Mouse (Mus musculus) limb, embryonic 12.5 days (tissue): Measurements from ENCODE around the gene Wdsub1. TPM values are rescaled to one million over a fixed set of nuclear protein-coding genes. Genes with fewer than 3 reads are reported as not detected.
"Not testable (repeated sequence)": the region's sequence is repeated elsewhere in the genome, so short reads cannot be mapped to it uniquely, and the experiment has no call there.

Source experiments
- ATAC-seq: fragments of 200-750 bp; cut with Nextera tagmentation; 2 replicates; pipeline ENCODE4 v1.8.0; 2017; ENCODE audit warnings: low read depth, moderate TSS enrichment; ENCODE audit not compliant: insufficient number of reproducible peaks, insufficient read depth, low FRiP score, low TSS enrichment
- H3K27ac ChIP-seq: fragments of 300-500 bp; sonication (generic); 2 replicates; pipeline ENCODE4 v1.5.1; 2016; ENCODE audit warnings: mild to moderate bottlenecking, moderate library complexity
- H3K27me3 ChIP-seq: fragments of 300-500 bp; sonication (generic); 2 replicates; pipeline ENCODE4 v1.6.1; 2016; ENCODE audit warnings: mild to moderate bottlenecking, moderate library complexity
- H3K36me3 ChIP-seq: fragments of 300-500 bp; sonication (generic); 2 replicates; pipeline ENCODE4 v1.6.1; 2016; ENCODE audit warnings: mild to moderate bottlenecking, moderate library complexity
- H3K4me1 ChIP-seq: fragments of 300-500 bp; sonication (generic); replicated peaks from 2 replicates; pipeline ENCODE4 v1.6.1; 2016
- H3K4me2 ChIP-seq: fragments of 300-500 bp; sonication (generic); 2 replicates; pipeline ENCODE4 v1.6.1; 2016; ENCODE audit warnings: mild to moderate bottlenecking, moderate library complexity
- H3K4me3 ChIP-seq: fragments of 300-500 bp; sonication (generic); replicated peaks from 2 replicates; pipeline ENCODE4 v1.5.1; 2016; ENCODE audit warnings: mild to moderate bottlenecking
- H3K9ac ChIP-seq: fragments of 300-500 bp; sonication (generic); replicated peaks from 2 replicates; pipeline ENCODE4 v1.6.1; 2016; ENCODE audit warnings: mild to moderate bottlenecking, moderate library complexity
- H3K9me3 ChIP-seq: fragments of 300-500 bp; sonication (generic); 2 replicates; pipeline ENCODE4 v1.6.1; 2016; ENCODE audit warnings: mild to moderate bottlenecking, moderate library complexity
- WGBS: fragments of 180-500 bp; shearing (Covaris S2); methylation state at CpG from one replicate; pipeline ENCODE4 v1.1.7; 2016; 5-methylcytosine and 5-hydroxymethylcytosine counted together
- polyA plus RNA-seq: library from polyadenylated mRNA; unstranded; fragments of >200 nt; fragmentation: Nextera tagmentation; extraction: Ambion mirVana; gene quantifications from 2 replicates; pipeline ENCODE4 v1.2.1, GENCODE M21; 2016

The Wdsub1 gene
- polyA plus RNA-seq, 1 experiment from 2014 or later: 27.9 TPM

DNA sequence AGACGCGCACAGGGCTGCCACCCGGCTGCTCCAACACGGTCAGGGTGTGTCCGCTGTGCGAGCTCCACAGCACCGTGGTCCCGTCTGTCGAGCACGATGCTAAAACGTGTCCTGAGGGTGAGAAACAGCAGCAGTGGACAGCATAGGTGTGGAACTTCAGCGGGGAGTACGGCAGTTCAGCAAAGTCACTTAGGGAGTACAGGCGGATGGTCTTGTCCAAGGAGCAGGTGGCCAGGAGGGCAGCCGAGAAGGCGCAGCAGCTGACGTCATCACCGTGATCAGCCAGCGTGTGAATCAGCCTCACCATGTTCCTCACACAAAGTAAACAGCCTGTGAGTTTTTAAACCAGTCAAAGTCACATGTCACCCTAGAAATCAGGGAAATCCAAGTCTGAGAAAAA lies 4.2 kb downstream of the Wdsub1 start:
- Histone ChIP-seq H3K36me3 (peaks cover 30% of the 10 kb centered on the region), H3K9me3 (peaks cover 9% of the 10 kb centered on the region; the same call in 1 of the 2 replicates), H3K27ac (no peak overlapping the region), H3K9ac (no peak overlapping the region), H3K4me3 (no peak overlapping the region), H3K4me1 (peaks cover 6% of the 10 kb centered on the region; the same call in 1 of the 2 replicates), H3K4me2 (no peak overlapping the region), H3K27me3 (no peaks in the 10 kb centered on the region)
- 75% methylated on average over 19 of the region's 19 CpGs for WGBS
- ATAC-seq: no peak

- Histone ChIP-seq H3K4me3 (no peak overlapping the region), H3K9me3 (peaks cover 9% of the 10 kb centered on the region; the same call in 1 of the 2 replicates), H3K9ac (no peak overlapping the region), H3K4me1 (peaks cover 6% of the 10 kb centered on the region; the same call in 1 of the 2 replicates), H3K27ac (no peak overlapping the region), H3K4me2 (no peak overlapping the region), H3K36me3 (peaks cover 38% of the 10 kb centered on the region), H3K27me3 (no peaks in the 10 kb centered on the region)
- 81% methylated on average over 4 of the region's 4 CpGs for WGBS
- ATAC-seq: no peak
These were observed 5.1 kb downstream of the Wdsub1 start for GRCm38 (mm10) chr2:59877335-59877734.

GRCm38 (mm10) chr2:59876482-59876881 lies 5.9 kb downstream of the Wdsub1 start:
- peaks cover 9% of the 10 kb centered on the region; the same call in 1 of the 2 replicates for H3K9me3 ChIP-seq
- no peaks in the 10 kb centered on the region for H3K27me3 ChIP-seq
- H3K4me2 ChIP-seq: no peak overlapping the region
- WGBS: 90% methylated on average over 15 of the region's 15 CpGs
- ATAC-seq: no peak
- H3K4me3 ChIP-seq: no peak overlapping the region
- peaks cover 2% of the 10 kb centered on the region; the same call in 1 of the 2 replicates for H3K4me1 ChIP-seq
- H3K9ac ChIP-seq: no peak overlapping the region
- H3K27ac ChIP-seq: no peak overlapping the region
- H3K36me3 ChIP-seq: peaks cover 47% of the 10 kb centered on the region

- H3K4me3 ChIP-seq: no peak overlapping the region
- WGBS: 92% methylated on average over 6 of the region's 6 CpGs
- H3K9me3 ChIP-seq: no peaks in the 10 kb centered on the region
- peaks cover 28% of the 10 kb centered on the region for H3K36me3 ChIP-seq
- H3K27me3 ChIP-seq: no peaks in the 10 kb centered on the region
- H3K27ac ChIP-seq: no peak overlapping the region
- no peaks in the 10 kb centered on the region for H3K4me1 ChIP-seq
- no peak for ATAC-seq
- no peak overlapping the region for H3K4me2 ChIP-seq
- H3K9ac ChIP-seq: no peak overlapping the region
These were observed 11.9 kb downstream of the Wdsub1 start for GRCm38 (mm10) chr2:59870526-59870925.

DNA sequence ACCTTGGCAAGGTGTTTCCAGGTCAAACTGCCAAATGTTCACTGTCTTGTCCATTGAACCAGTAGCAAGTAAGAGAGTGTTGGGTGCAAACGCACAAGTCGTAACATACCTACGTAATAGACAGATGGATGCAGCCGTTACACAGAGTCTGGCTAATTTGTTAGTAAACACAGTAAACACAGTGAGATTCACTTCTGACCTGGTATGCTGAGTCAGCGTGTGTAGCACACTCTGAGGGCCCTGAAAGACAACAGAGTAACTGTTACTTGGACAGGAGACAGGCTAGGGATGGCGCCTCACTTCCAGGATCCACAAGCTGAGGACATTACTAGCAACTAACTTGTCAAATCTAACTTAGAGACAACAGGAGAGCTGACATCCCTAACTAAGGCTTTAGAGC lies 19.8 kb downstream of the Wdsub1 start:
- H3K36me3 ChIP-seq: peaks cover 50% of the 10 kb centered on the region; the same call in 1 of the 2 replicates
- ATAC-seq: no peak
- no peak overlapping the region for H3K4me2 ChIP-seq
- H3K27me3 ChIP-seq: no peaks in the 10 kb centered on the region
- no peak overlapping the region for H3K4me3 ChIP-seq
- H3K9me3 ChIP-seq: no peaks in the 10 kb centered on the region
- no peak overlapping the region for H3K27ac ChIP-seq
- 88% methylated on average over 6 of the region's 6 CpGs for WGBS
- no peak overlapping the region for H3K9ac ChIP-seq
- H3K4me1 ChIP-seq: no peaks in the 10 kb centered on the region

GRCm38 (mm10) chr2:59854363-59854762 lies 28.0 kb downstream of the Wdsub1 start:
- WGBS: 65% methylated on average over 9 of the region's 9 CpGs
- Histone ChIP-seq H3K36me3 (peaks cover 58% of the 10 kb centered on the region), H3K27me3 (no peaks in the 10 kb centered on the region)

DNA sequence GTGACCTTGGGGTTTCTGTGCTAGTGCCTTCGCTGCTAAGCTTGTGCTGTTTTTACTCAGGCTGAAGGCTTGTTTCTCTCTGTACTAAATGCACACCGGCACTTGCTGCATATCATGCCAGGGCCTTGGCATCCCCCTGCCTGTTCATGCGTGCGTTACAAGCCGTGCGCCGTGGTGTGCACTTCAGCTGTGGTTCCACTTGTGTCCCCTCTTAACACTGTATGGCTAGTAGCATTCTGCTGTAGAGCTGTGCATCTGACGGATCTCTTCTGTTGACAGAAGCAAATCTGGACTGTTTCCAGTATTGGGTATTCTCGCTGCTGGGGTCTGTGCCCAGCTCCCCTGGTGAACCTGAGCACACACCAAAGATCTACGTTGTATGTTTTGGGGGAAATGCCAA lies 28.8 kb downstream of the Wdsub1 start:
- no peaks in the 10 kb centered on the region for H3K27me3 ChIP-seq
- H3K36me3 ChIP-seq: peaks cover 52% of the 10 kb centered on the region
- WGBS: 93% methylated on average over 10 of the region's 10 CpGs
- no peaks in the 10 kb centered on the region for H3K9me3 ChIP-seq
- no peak for ATAC-seq
- no peaks in the 10 kb centered on the region for H3K4me1 ChIP-seq
- no peak overlapping the region for H3K4me2 ChIP-seq
- no peak overlapping the region for H3K27ac ChIP-seq
- H3K9ac ChIP-seq: no peak overlapping the region
- H3K4me3 ChIP-seq: no peak overlapping the region

More at GRCm38 (mm10) chr2:59854363-59854762, 28.0 kb downstream of the Wdsub1 start:
- Histone ChIP-seq H3K4me1 (no peaks in the 10 kb centered on the region), H3K4me2 (no peak overlapping the region), H3K9me3 (no peaks in the 10 kb centered on the region), H3K27ac (no peak overlapping the region), H3K4me3 (no peak overlapping the region), H3K9ac (no peak overlapping the region)
- ATAC-seq: no peak

- WGBS: 89% methylated on average over 11 of the region's 11 CpGs
- H3K27ac ChIP-seq: no peak overlapping the region
These were observed 29.5 kb downstream of the Wdsub1 start for GRCm38 (mm10) chr2:59852916-59853315.

DNA sequence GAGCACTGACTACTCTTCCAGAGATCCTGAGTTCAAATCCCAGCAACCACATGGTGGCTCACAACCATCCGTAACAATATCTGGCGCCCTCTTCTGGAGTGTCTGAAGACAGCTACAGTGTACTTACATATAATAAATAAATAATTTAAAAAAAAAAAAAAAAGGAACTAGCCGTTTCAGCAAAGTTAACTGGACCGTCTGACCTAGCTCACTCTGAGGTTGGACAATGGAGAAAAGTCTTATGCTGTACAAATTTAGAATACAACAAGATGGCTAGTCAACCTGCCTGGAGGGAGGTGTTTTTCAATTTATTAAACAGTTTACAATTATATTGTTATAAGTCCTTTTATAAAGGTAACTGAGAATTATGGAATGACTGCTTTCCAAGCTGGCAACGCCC lies 30.5 kb downstream of the Wdsub1 start:
- not testable (repeated sequence) for H3K9ac ChIP-seq, H3K27ac ChIP-seq, H3K27me3 ChIP-seq, H3K4me2 ChIP-seq, H3K4me3 ChIP-seq, ATAC-seq, H3K4me1 ChIP-seq, H3K9me3 ChIP-seq
- WGBS: 76% methylated on average over 5 of the region's 5 CpGs
- H3K36me3 ChIP-seq: peaks cover 37% of the 10 kb centered on the region

More at GRCm38 (mm10) chr2:59852916-59853315, 29.5 kb downstream of the Wdsub1 start:
- H3K9ac ChIP-seq: no peak overlapping the region
- H3K4me1 ChIP-seq: no peaks in the 10 kb centered on the region
- no peaks in the 10 kb centered on the region for H3K27me3 ChIP-seq
- ATAC-seq: no peak
- H3K9me3 ChIP-seq: no peaks in the 10 kb centered on the region
- no peak overlapping the region for H3K4me2 ChIP-seq
- H3K4me3 ChIP-seq: no peak overlapping the region
- peaks cover 45% of the 10 kb centered on the region for H3K36me3 ChIP-seq

DNA sequence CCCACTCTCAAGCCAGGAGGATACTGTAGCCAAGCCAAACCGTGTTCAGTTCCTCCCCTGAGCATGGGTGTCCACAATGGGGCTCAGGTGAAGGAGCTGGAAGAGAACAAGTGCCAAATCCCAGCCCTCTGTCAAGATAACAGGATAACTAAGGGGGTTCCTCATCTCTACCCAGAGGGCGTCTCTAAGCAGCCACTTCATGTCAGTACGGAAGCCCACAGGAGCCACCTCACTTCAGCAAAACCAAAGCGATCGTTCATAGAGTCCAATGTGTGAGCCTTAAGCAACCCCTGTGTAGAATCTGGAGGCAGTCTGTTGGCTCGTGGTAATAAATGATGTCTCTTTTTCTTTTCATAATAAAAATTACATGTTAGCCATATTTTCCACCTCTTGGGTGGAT lies 38.5 kb downstream of the Wdsub1 start:
- Histone ChIP-seq H3K9ac (no peak overlapping the region), H3K27me3 (no peaks in the 10 kb centered on the region), H3K27ac (no peak overlapping the region), H3K4me3 (no peak overlapping the region), H3K36me3 (peaks cover 71% of the 10 kb centered on the region), H3K9me3 (no peaks in the 10 kb centered on the region), H3K4me1 (peaks cover 9% of the 10 kb centered on the region), H3K4me2 (no peak overlapping the region)
- no peak for ATAC-seq
- WGBS: 93% methylated on average over 6 of the region's 6 CpGs

- Histone ChIP-seq H3K9ac (no peak overlapping the region), H3K36me3 (peaks cover 77% of the 10 kb centered on the region), H3K27ac (no peak overlapping the region)
These were observed 39.2 kb downstream of the Wdsub1 start for GRCm38 (mm10) chr2:59843156-59843555.

GRCm38 (mm10) chr2:59842556-59843008 lies 39.8 kb downstream of the Wdsub1 start:
- H3K9ac ChIP-seq: no peak overlapping the region
- no peak for ATAC-seq
- H3K4me3 ChIP-seq: no peak overlapping the region
- 0 out of 2 replicates have a peak, but pooled peaks cover under 1% of the 10 kb centered on the region for H3K9me3 ChIP-seq
- no peak overlapping the region for H3K4me2 ChIP-seq
- no peak overlapping the region for H3K27ac ChIP-seq
- peaks cover 9% of the 10 kb centered on the region for H3K4me1 ChIP-seq
- peaks cover 83% of the 10 kb centered on the region for H3K36me3 ChIP-seq
- 92% methylated on average over 6 of the region's 6 CpGs for WGBS
- H3K27me3 ChIP-seq: no peaks in the 10 kb centered on the region

More at GRCm38 (mm10) chr2:59843156-59843555, 39.2 kb downstream of the Wdsub1 start:
- Histone ChIP-seq H3K27me3 (no peaks in the 10 kb centered on the region), H3K4me1 (peaks cover 9% of the 10 kb centered on the region), H3K4me2 (no peak overlapping the region), H3K4me3 (no peak overlapping the region), H3K9me3 (no peaks in the 10 kb centered on the region)
- 86% methylated on average over 21 of the region's 21 CpGs for WGBS
- ATAC-seq: no peak
